Mouse (Mus musculus) kidney, postnatal 4 days (tissue): ENCODE measurements around the gene Spsb2.

Source experiments
- DNase-seq, 2 experiments: peaks; one replicate each; pipeline ENCODE4 v3.0.0; 2021; ENCODE audit warnings: mixed read lengths in 2 of 2

Gene Spsb2

GRCm38 (mm10) chr6:124858561-124859318 lies 50.3 kb downstream of the Spsb2 start:
- no peak for DNase-seq

DNA sequence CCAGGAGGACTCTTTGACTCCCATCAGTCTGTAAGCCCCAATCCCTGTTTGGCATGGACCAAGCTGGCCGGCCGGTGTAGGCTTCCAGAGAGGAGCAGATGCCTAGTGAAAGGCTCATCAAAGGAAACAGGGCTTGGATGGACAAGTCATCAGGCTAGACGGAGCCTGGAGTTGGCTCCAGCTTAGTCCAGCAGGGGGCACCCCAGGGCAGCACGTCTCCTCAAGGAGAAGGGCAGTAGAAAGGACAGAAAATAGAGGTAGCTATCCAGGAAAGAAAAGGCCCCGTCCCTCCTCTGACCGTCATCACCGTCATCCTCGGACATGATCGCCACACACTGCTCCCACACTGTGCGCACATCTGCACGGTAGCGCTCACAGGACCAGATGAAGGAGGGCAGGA lies 51.3 kb downstream of the Spsb2 start:
- DNase-seq = peak; percentile 95 to 96
